Mouse (Mus musculus) limb, embryonic 11.5 days (tissue): ENCODE data around the gene Nkapd1. TPM values are rescaled to one million over a fixed set of nuclear protein-coding genes. Genes with fewer than 3 reads are reported as not detected.
A peak's percentile ranks its signal among the peaks of the same experiment; 100 is the strongest.

Experiments
- ATAC-seq: fragments of 200-750 bp; cut with Nextera tagmentation; 2 replicates; pipeline ENCODE4 v1.8.0; 2017; ENCODE audit warnings: low read depth; ENCODE audit not compliant: insufficient number of reproducible peaks, low FRiP score, low TSS enrichment
- DNase-seq: peaks from one replicate; pipeline ENCODE4 v3.0.0-alpha.2; 2015; ENCODE audit warnings: low spot score
- H3K27ac ChIP-seq: fragments of 300-500 bp; sonication (generic); replicated peaks from 2 replicates; pipeline ENCODE4 v1.5.1; 2014; ENCODE audit warnings: low read depth, mild to moderate bottlenecking, low read length
- H3K27me3 ChIP-seq: fragments of 300-500 bp; sonication (generic); 2 replicates; pipeline ENCODE4 v1.6.1; 2014; ENCODE audit warnings: mild to moderate bottlenecking, low read length, mixed read lengths; ENCODE audit not compliant: control insufficient read depth, insufficient read depth
- H3K36me3 ChIP-seq: fragments of 300-500 bp; sonication (generic); 2 replicates; pipeline ENCODE4 v1.6.1; 2014; ENCODE audit warnings: mild to moderate bottlenecking, low read length, moderate library complexity, mixed read lengths; ENCODE audit not compliant: control insufficient read depth, insufficient read depth
- H3K4me1 ChIP-seq: fragments of 300-500 bp; sonication (generic); 2 replicates; pipeline ENCODE4 v1.6.1; 2014; ENCODE audit warnings: low read length, mixed read lengths; ENCODE audit not compliant: control insufficient read depth, insufficient read depth
- H3K4me2 ChIP-seq: fragments of 300-500 bp; sonication (generic); 2 replicates; pipeline ENCODE4 v1.6.1; 2014; ENCODE audit warnings: low read depth, mild to moderate bottlenecking, moderate library complexity; ENCODE audit not compliant: severe bottlenecking
- H3K4me3 ChIP-seq: fragments of 300-500 bp; sonication (generic); 2 replicates; pipeline ENCODE4 v1.5.1; 2014; ENCODE audit warnings: low read depth, low read length
- H3K9ac ChIP-seq: fragments of 300-500 bp; sonication (generic); 2 replicates; pipeline ENCODE4 v1.6.1; 2014; ENCODE audit warnings: mild to moderate bottlenecking, low read length
- H3K9me3 ChIP-seq: fragments of 300-500 bp; sonication (generic); 2 replicates; pipeline ENCODE4 v1.6.1; 2016; ENCODE audit warnings: low read length; ENCODE audit not compliant: control insufficient read depth
- WGBS: fragments of 180-500 bp; shearing (Covaris S2); extraction: QIAGEN DNeasy Blood & Tissue Kit; methylation state at CpG from one replicate; pipeline ENCODE4 v1.1.7; 2014; 5-methylcytosine and 5-hydroxymethylcytosine counted together
- polyA plus RNA-seq: library from polyadenylated mRNA; unstranded; fragments of >200 nt; fragmentation: Nextera tagmentation; extraction: Ambion mirVana; gene quantifications from 2 replicates; pipeline ENCODE4 v1.2.1, GENCODE M21; 2014

Gene Nkapd1
- polyA plus RNA-seq, 1 experiment from 2014 or later, result 29.7 TPM

GRCm38 (mm10) chr9:50592955-50593354, 24.3 kb downstream of the Nkapd1 start:
- Histone ChIP-seq H3K9me3 (no peaks in the 10 kb centered on the region), H3K4me2 (no peak overlapping the region), H3K4me3 (no peak overlapping the region), H3K4me1 (no peaks in the 10 kb centered on the region), H3K36me3 (peaks cover 13% of the 10 kb centered on the region; the same call in 1 of the 2 replicates), H3K27ac (no peak overlapping the region), H3K9ac (no peak overlapping the region), H3K27me3 (no peaks in the 10 kb centered on the region)
- 89% methylated on average over 9 of the region's 9 CpGs for WGBS
- DNase-seq (no peak), ATAC-seq (no peak)

GRCm38 (mm10) chr9:50590856-50591518, 26.3 kb downstream of the Nkapd1 start:
- Histone ChIP-seq H3K4me2 (no peak overlapping the region), H3K9me3 (no peaks in the 10 kb centered on the region), H3K27ac (no peak overlapping the region), H3K9ac (no peak overlapping the region), H3K36me3 (peaks cover 2% of the 10 kb centered on the region; the same call in 1 of the 2 replicates), H3K27me3 (no peaks in the 10 kb centered on the region), H3K4me1 (no peaks in the 10 kb centered on the region), H3K4me3 (no peak overlapping the region)
- 77% methylated on average over 10 of the region's 10 CpGs for WGBS
- DNase-seq (no peak), ATAC-seq (no peak)

GRCm38 (mm10) chr9:50586955-50587354, 30.3 kb downstream of the Nkapd1 start:
- Histone ChIP-seq H3K9me3 (no peaks in the 10 kb centered on the region), H3K27ac (no peak overlapping the region), H3K27me3 (no peaks in the 10 kb centered on the region), H3K4me1 (no peaks in the 10 kb centered on the region), H3K4me3 (no peak overlapping the region), H3K9ac (no peak overlapping the region), H3K36me3 (no peaks in the 10 kb centered on the region), H3K4me2 (no peak overlapping the region)
- ATAC-seq (no peak), DNase-seq (no peak)
- 78% methylated on average over 4 of the region's 4 CpGs for WGBS

GRCm38 (mm10) chr9:50585145-50585818, 32.0 kb downstream of the Nkapd1 start:
- Histone ChIP-seq H3K27ac (no peak overlapping the region), H3K36me3 (no peaks in the 10 kb centered on the region), H3K4me2 (no peak overlapping the region), H3K9me3 (no peaks in the 10 kb centered on the region), H3K4me3 (no peak overlapping the region), H3K9ac (no peak overlapping the region), H3K27me3 (no peaks in the 10 kb centered on the region), H3K4me1 (no peaks in the 10 kb centered on the region)
- ATAC-seq, result no peak
- DNase-seq, result no peak
- 71% methylated on average over 6 of the region's 6 CpGs for WGBS

- no peaks in the 10 kb centered on the region for H3K27me3 ChIP-seq
- H3K27ac ChIP-seq, result no peak overlapping the region
- 34% methylated on average over 4 of the region's 4 CpGs for WGBS
- H3K4me2 ChIP-seq, result no peak overlapping the region
- no peaks in the 10 kb centered on the region for H3K36me3 ChIP-seq
- no peaks in the 10 kb centered on the region for H3K4me1 ChIP-seq
- ATAC-seq (no peak), DNase-seq (peak; percentile 14)
- H3K9ac ChIP-seq, result no peak overlapping the region
- H3K9me3 ChIP-seq, result no peaks in the 10 kb centered on the region
- no peak overlapping the region for H3K4me3 ChIP-seq
Observed at GRCm38 (mm10) chr9:50580370-50580769, 36.9 kb downstream of the Nkapd1 start.

- no peak for DNase-seq
- H3K27me3 ChIP-seq, result no peaks in the 10 kb centered on the region
- no peak overlapping the region for H3K4me3 ChIP-seq
- H3K27ac ChIP-seq, result no peak overlapping the region
- no peaks in the 10 kb centered on the region for H3K9me3 ChIP-seq
- ATAC-seq, result no peak
- 76% methylated on average over 10 of the region's 10 CpGs for WGBS
- H3K9ac ChIP-seq, result no peak overlapping the region
- no peaks in the 10 kb centered on the region for H3K36me3 ChIP-seq
- no peak overlapping the region for H3K4me2 ChIP-seq
- H3K4me1 ChIP-seq, result no peaks in the 10 kb centered on the region
Observed at GRCm38 (mm10) chr9:50569599-50570525, 47.4 kb downstream of the Nkapd1 start.

- no peaks in the 10 kb centered on the region for H3K27me3 ChIP-seq
- H3K27ac ChIP-seq, result no peak overlapping the region
- ATAC-seq, result no peak
- DNase-seq, result no peak
- no peak overlapping the region for H3K9ac ChIP-seq
- WGBS, result 84% methylated on average over 2 of the region's 2 CpGs
- H3K36me3 ChIP-seq, result no peaks in the 10 kb centered on the region
- no peaks in the 10 kb centered on the region for H3K9me3 ChIP-seq
- no peak overlapping the region for H3K4me2 ChIP-seq
- H3K4me3 ChIP-seq, result no peak overlapping the region
- H3K4me1 ChIP-seq, result no peaks in the 10 kb centered on the region
Observed at GRCm38 (mm10) chr9:50567881-50568280, 49.4 kb downstream of the Nkapd1 start.

- 86% methylated on average over 4 of the region's 4 CpGs for WGBS
- H3K36me3 ChIP-seq, result no peaks in the 10 kb centered on the region
- ATAC-seq, result no peak
- no peaks in the 10 kb centered on the region for H3K9me3 ChIP-seq
- H3K4me3 ChIP-seq, result no peak overlapping the region
- no peak overlapping the region for H3K4me2 ChIP-seq
- no peak for DNase-seq
- H3K4me1 ChIP-seq, result no peaks in the 10 kb centered on the region
- no peak overlapping the region for H3K9ac ChIP-seq
- H3K27ac ChIP-seq, result no peak overlapping the region
- H3K27me3 ChIP-seq, result no peaks in the 10 kb centered on the region
Observed at GRCm38 (mm10) chr9:50567372-50567771, 49.9 kb downstream of the Nkapd1 start.
